ENCODE assay signal across 9 mouse cellular contexts in the genomic region with DNA sequence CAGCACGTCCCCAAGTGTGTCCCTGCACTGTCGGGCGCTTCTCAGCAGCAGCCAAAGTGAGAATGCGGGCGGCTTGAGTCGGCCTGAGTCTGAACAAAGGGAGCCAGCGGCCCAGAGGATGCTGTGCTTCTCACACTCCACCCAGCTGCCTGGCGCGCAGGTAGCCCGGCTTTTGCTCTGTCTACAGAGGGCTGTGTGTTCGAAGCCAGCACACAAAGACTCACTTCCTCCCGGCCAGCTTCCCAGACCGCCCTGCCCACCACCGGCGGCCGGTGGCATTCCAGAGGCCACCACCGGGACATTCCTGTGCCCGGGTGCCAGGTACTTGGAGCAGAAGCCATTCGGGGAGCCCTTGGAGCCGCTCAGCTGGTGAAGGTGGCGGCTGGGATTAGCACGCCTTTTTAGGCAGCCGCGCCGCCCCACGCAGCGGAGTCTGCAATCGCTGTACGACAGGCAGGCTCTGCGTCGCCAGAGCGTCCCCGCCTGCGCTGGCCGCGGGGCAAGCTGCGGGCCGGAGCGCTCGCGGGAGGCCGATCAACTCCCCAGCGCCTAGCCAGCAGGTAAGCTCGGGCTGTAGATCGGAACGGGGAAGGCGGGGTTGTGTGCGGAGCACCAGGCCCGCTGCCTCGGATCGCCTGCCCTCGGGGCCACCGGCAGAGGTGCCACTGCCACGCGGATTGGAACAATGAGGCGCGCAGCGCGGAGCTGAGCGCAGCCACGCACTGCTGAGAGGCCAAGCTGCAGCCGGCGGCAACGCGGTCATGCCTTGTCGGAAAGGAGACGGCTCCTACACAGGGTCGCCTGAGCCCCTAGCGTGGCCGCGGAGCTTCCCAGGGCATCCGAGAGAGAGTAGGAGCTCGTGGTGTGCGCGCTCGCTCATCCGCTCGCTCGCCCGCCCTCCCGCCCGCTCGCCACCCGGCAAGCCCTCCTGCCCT. TPM values are rescaled to one million over a fixed set of nuclear protein-coding genes. Genes with fewer than 3 reads are reported as not detected.
DNase-seq lines count a peak whose midpoint lies in the region; ATAC-seq lines count a peak whose summit lies in the region.
"Had no signal": no experiment of that assay in that cellular context is flagged by ENCODE, and none has a peak within 500 bp of the region (broad histone marks: within the 10 kb centered on the region; RNA-seq: fewer than 3 reads in every experiment).

St6gal2 (plus strand) TSS at position 133 of the 935 bp plus-strand sequence.

- peak; percentile 77 for DNase-seq in heart, embryonic 10.5 days (ENCODE audit: low spot score)
- no peak for DNase-seq in heart, postnatal 25 days (ENCODE audit: low spot score)
- DNase-seq in R1 (ENCODE audit: low read depth, low spot score), result peak; percentile 76
- DNase-seq in forebrain, embryonic 10.5 days (ENCODE audit: extremely low spot score, low spot score), result peak; percentile 73
- peak; percentile 78 for DNase-seq in intestine, embryonic 14.5 days (ENCODE audit: low spot score)
- DNase-seq in liver, embryonic 11.5 days (ENCODE audit: low spot score), result peak; percentile 41
- peak; percentile 81 to 83 for DNase-seq in right cerebral cortex, postnatal 10 days (ENCODE audit: low spot score in 2 of 2)
- DNase-seq in thymus, adult 18-20 months, result no peak

- intact Hi-C loops in heart, postnatal 25 days (cut with DNase I), result no loop called here

- H3K27me3 ChIP-seq in heart, embryonic 10.5 days (ENCODE audit: insufficient read depth, poor library complexity, severe bottlenecking), result peaks cover 44% of the 10 kb centered on the region
- H3K27me3 ChIP-seq in forebrain, embryonic 10.5 days (ENCODE audit: poor library complexity, severe bottlenecking), result peaks cover 36% of the 10 kb centered on the region
- peaks cover 35% of the 10 kb centered on the region for H3K27me3 ChIP-seq in intestine, embryonic 14.5 days (replicated peaks; ENCODE audit: control insufficient read depth, insufficient read depth, low read length)
- H3K27me3 ChIP-seq in liver, embryonic 11.5 days (replicated peaks; ENCODE audit: control insufficient read depth, insufficient read depth, low read length), result peaks cover 26% of the 10 kb centered on the region
- H3K27me3 ChIP-seq: CH12.LX had no signal

- H3K27ac ChIP-seq in heart, embryonic 10.5 days, result peak within 1 kb of the TSS; percentile 81
- H3K27ac ChIP-seq in forebrain, embryonic 10.5 days, result peak within 1 kb of the TSS; percentile 95
- no peak within 1 kb of the TSS for H3K27ac ChIP-seq in intestine, embryonic 14.5 days (ENCODE audit: low read depth)
- no peak within 1 kb of the TSS for H3K27ac ChIP-seq in liver, embryonic 11.5 days (ENCODE audit: low read depth, low read length)

- H3K9ac ChIP-seq in intestine, embryonic 14.5 days (ENCODE audit: low read length), result peak within 1 kb of the TSS; percentile 57
- 0 out of 2 replicates have a peak within 1 kb of the TSS, but pooled peaks have one; percentile 25 for H3K9ac ChIP-seq in liver, embryonic 11.5 days (ENCODE audit: low read depth, low read length)

- under 1% methylated on average over 82 of the region's 84 CpGs for WGBS in heart, embryonic 10.5 days
- under 1% methylated on average over 76 of the region's 84 CpGs for WGBS in forebrain, embryonic 10.5 days
- WGBS in intestine, embryonic 14.5 days, result under 1% methylated on average over 83 of the region's 84 CpGs
- WGBS in liver, embryonic 11.5 days, result 1% methylated on average over 84 of the region's 84 CpGs

- H3K4me1 ChIP-seq in heart, embryonic 10.5 days, result peaks cover 7% of the 10 kb centered on the region
- peaks cover 24% of the 10 kb centered on the region for H3K4me1 ChIP-seq in forebrain, embryonic 10.5 days
- no peaks in the 10 kb centered on the region for H3K4me1 ChIP-seq in intestine, embryonic 14.5 days (replicated peaks; ENCODE audit: control insufficient read depth, insufficient read depth, low read length)
- no peaks in the 10 kb centered on the region for H3K4me1 ChIP-seq in liver, embryonic 11.5 days (replicated peaks; ENCODE audit: control insufficient read depth, insufficient read depth, low read length)

- H3K9me3 ChIP-seq in heart, embryonic 10.5 days, result no peaks in the 10 kb centered on the region
- no peaks in the 10 kb centered on the region for H3K9me3 ChIP-seq in forebrain, embryonic 10.5 days
- H3K9me3 ChIP-seq in intestine, embryonic 14.5 days (ENCODE audit: control insufficient read depth, low read length), result no peaks in the 10 kb centered on the region
- H3K9me3 ChIP-seq in liver, embryonic 11.5 days (ENCODE audit: control insufficient read depth, low read length), result no peaks in the 10 kb centered on the region

- H3K4me3 ChIP-seq in heart, embryonic 10.5 days, result peak within 1 kb of the TSS; percentile 67
- H3K4me3 ChIP-seq in forebrain, embryonic 10.5 days, result peak within 1 kb of the TSS; percentile 75
- H3K4me3 ChIP-seq in intestine, embryonic 14.5 days (ENCODE audit: low read depth, low read length), result peak within 1 kb of the TSS; percentile 52
- peak within 1 kb of the TSS; percentile 50 for H3K4me3 ChIP-seq in liver, embryonic 11.5 days (ENCODE audit: low read depth, low read length)

- peak within 1 kb of the TSS; percentile 93 for H3K4me2 ChIP-seq in intestine, embryonic 14.5 days (ENCODE audit: low read length)
- H3K4me2 ChIP-seq in liver, embryonic 11.5 days, result peak within 1 kb of the TSS; percentile 79

- no peaks in the 10 kb centered on the region for H3K36me3 ChIP-seq in heart, embryonic 10.5 days
- H3K36me3 ChIP-seq in forebrain, embryonic 10.5 days (replicated peaks), result no peaks in the 10 kb centered on the region
- H3K36me3 ChIP-seq in intestine, embryonic 14.5 days (ENCODE audit: control insufficient read depth, insufficient read depth, low read length), result no peaks in the 10 kb centered on the region
- no peaks in the 10 kb centered on the region for H3K36me3 ChIP-seq in liver, embryonic 11.5 days (ENCODE audit: control insufficient read depth, insufficient read depth, low read length)

- peak; percentile 83 for ATAC-seq in intestine, embryonic 14.5 days (replicated peaks; ENCODE audit: low FRiP score, low TSS enrichment, low read depth)
- peak; percentile 51 for ATAC-seq in liver, embryonic 11.5 days (replicated peaks; ENCODE audit: low FRiP score)

RNA-seq across cellular contexts. Expression of gene St6gal2, which starts in this region (rescaled TPM):
- 0.52 and 2.7 TPM in 2 replicates for polyA plus RNA-seq in heart, embryonic 10.5 days (2016; fragmentation: Nextera tagmentation; extraction: Ambion mirVana)
- not detected for total RNA-seq in heart, postnatal 25 days (2021)
- 5.8 and 7.6 TPM in 2 replicates for polyA plus RNA-seq in forebrain, embryonic 10.5 days (2016; fragmentation: Nextera tagmentation; extraction: Ambion mirVana)
- 1.4 and 2.0 TPM in 2 replicates for polyA plus RNA-seq in intestine, embryonic 14.5 days (2014; fragmentation: Nextera tagmentation; extraction: Ambion mirVana)
- polyA plus RNA-seq in liver, embryonic 11.5 days (2014; fragmentation: Nextera tagmentation; extraction: Ambion mirVana), result 0.69 and 0.75 TPM in 2 replicates
- total RNA-seq: CH12.LX had no signal

Comparison
In these comparisons a context has a peak if more than half of its experiments do, and no peak if none do; other contexts are left out.
1. DNase-seq: peak in heart, embryonic 10.5 days (single experiment), R1 (single experiment), forebrain, embryonic 10.5 days (single experiment), intestine, embryonic 14.5 days (single experiment) and right cerebral cortex, postnatal 10 days (2 of 2); none in heart, postnatal 25 days (single experiment) and thymus, adult 18-20 months (0 of 2).
2. Peak in DNase-seq, ATAC-seq, H3K4me3 ChIP-seq, H3K9ac ChIP-seq and H3K4me2 ChIP-seq in liver, embryonic 11.5 days; RNA of the gene not detected or under 1 TPM.
3. H3K27ac ChIP-seq: peak in heart, embryonic 10.5 days (single experiment) and forebrain, embryonic 10.5 days (single experiment); none in intestine, embryonic 14.5 days (single experiment) and liver, embryonic 11.5 days (single experiment).
4. Peak in every context shown above with its lines, with median percentiles within 50 percentile points of each other: H3K4me3 ChIP-seq.